Mouse (Mus musculus) forebrain, embryonic 15.5 days (tissue): Measurements from ENCODE around the gene Tnfaip2. TPM values are rescaled to one million over a fixed set of nuclear protein-coding genes. Genes with fewer than 3 reads are reported as not detected.

Experiments
- ATAC-seq: fragments of 200-750 bp; cut with Nextera tagmentation; replicated peaks from 2 replicates; pipeline ENCODE4 v1.8.0; 2017; ENCODE audit warnings: mild to moderate bottlenecking, moderate TSS enrichment, moderate library complexity
- H3K27ac ChIP-seq: fragments of 300-500 bp; sonication (generic); replicated peaks from 2 replicates; pipeline ENCODE4 v1.5.1; 2015; ENCODE audit warnings: mild to moderate bottlenecking, inconsistent platforms
- H3K27me3 ChIP-seq: fragments of 300-500 bp; sonication (generic); 2 replicates; pipeline ENCODE4 v1.6.1; 2015; ENCODE audit warnings: inconsistent platforms
- H3K36me3 ChIP-seq: fragments of 300-500 bp; sonication (generic); 2 replicates; pipeline ENCODE4 v1.6.1; 2015; ENCODE audit warnings: mild to moderate bottlenecking, inconsistent platforms
- H3K4me1 ChIP-seq: fragments of 300-500 bp; sonication (generic); 2 replicates; pipeline ENCODE4 v1.6.1; 2015; ENCODE audit warnings: inconsistent platforms
- H3K4me2 ChIP-seq: fragments of 300-500 bp; sonication (generic); replicated peaks from 2 replicates; pipeline ENCODE4 v1.6.1; 2015; ENCODE audit warnings: mild to moderate bottlenecking, inconsistent platforms
- H3K4me3 ChIP-seq: fragments of 300-500 bp; sonication (generic); 2 replicates; pipeline ENCODE4 v1.5.1; 2015; ENCODE audit warnings: mild to moderate bottlenecking, inconsistent platforms
- H3K9ac ChIP-seq: fragments of 300-500 bp; sonication (generic); replicated peaks from 2 replicates; pipeline ENCODE4 v1.6.1; 2015; ENCODE audit warnings: mild to moderate bottlenecking, inconsistent platforms
- H3K9me3 ChIP-seq: fragments of 300-500 bp; sonication (generic); 2 replicates; pipeline ENCODE4 v1.6.1; 2016; ENCODE audit warnings: inconsistent platforms
- WGBS: fragments of 180-500 bp; shearing (Covaris S2); methylation state at CpG from one replicate; pipeline ENCODE4 v1.1.7; 2015; ENCODE audit warnings: mixed read lengths; 5-methylcytosine and 5-hydroxymethylcytosine counted together
- polyA plus RNA-seq: library from polyadenylated mRNA; unstranded; fragments of >200 nt; fragmentation: Nextera tagmentation; extraction: Ambion mirVana; gene quantifications from 2 replicates; pipeline ENCODE4 v1.2.1, GENCODE M21; 2015

Gene Tnfaip2
- polyA plus RNA-seq, 1 experiment from 2014 or later: 0.51 TPM

DNA sequence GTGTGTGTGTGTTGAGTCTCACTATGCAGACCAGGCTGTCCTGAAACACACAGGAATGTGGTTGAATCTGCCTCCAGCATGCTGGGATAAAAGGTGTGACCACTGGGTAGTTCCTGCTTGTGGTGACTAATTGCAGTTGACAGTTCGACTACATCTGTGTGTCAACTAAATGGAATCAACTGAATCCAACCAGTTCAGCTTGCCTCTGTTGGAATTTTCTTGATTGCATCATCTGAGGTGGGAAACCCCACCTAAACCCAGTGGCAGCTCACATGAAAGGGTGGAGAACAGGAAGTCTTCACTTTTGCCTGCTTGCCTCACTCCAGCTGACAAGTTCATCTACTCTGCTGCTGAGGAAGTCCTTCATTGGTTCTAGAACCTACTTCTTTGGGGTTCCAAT is 28.9 kb downstream of the Tnfaip2 start:
- Histone ChIP-seq H3K36me3 (no peaks in the 10 kb centered on the region), H3K4me1 (peaks cover 16% of the 10 kb centered on the region), H3K27ac (no peak overlapping the region), H3K9ac (no peak overlapping the region), H3K4me2 (no peak overlapping the region), H3K4me3 (no peak overlapping the region), H3K9me3 (no peaks in the 10 kb centered on the region), H3K27me3 (no peaks in the 10 kb centered on the region)
- ATAC-seq: no peak
- 59% methylated on average over 1 of the region's 1 CpGs for WGBS

DNA sequence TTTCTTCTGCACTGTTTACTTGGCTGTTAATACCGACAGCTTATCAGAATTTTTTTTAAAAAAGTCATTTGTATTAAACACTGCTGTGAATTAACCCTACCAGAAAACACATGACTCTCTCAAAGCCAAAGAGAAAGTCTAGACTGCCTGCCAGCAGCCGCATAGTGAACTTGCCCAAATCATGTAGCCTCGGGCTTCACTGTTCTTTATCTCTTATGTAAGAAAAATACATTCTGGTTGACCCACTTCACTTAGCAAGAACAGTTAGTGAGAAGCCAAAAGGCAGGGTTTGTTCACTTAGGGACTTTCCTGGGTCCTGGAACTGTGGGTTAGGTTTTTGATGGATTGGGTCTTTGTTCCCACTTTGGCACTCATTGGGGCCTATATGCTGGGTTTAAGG is 29.5 kb downstream of the Tnfaip2 start:
- H3K36me3 ChIP-seq: no peaks in the 10 kb centered on the region
- 78% methylated on average over 3 of the region's 3 CpGs for WGBS
- no peak overlapping the region for H3K4me3 ChIP-seq
- H3K27ac ChIP-seq: no peak overlapping the region
- no peaks in the 10 kb centered on the region for H3K9me3 ChIP-seq
- H3K4me1 ChIP-seq: peaks cover 16% of the 10 kb centered on the region
- no peak for ATAC-seq
- no peak overlapping the region for H3K9ac ChIP-seq
- no peak overlapping the region for H3K4me2 ChIP-seq
- no peaks in the 10 kb centered on the region for H3K27me3 ChIP-seq

DNA sequence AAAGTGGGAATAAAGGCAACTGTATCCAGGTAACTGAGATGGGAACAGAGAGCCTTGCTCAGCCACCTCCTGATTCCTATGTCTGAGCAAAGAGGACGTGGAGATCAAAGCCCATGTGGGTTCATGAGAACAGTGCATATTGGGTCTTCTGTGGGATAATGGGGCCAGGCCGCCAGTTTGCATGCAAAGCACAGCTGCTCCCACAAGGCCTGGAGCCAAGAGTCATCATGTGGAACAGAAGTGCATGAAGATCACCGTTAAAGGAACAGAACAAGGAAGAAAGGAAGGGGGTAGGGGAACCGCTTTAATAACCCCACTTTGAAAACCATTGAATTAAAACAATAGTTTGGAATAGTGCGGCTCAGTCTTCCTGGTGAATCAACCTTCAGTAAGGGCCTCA is 30.6 kb downstream of the Tnfaip2 start:
- H3K9ac ChIP-seq: no peak overlapping the region
- no peaks in the 10 kb centered on the region for H3K27me3 ChIP-seq
- peaks cover 16% of the 10 kb centered on the region for H3K4me1 ChIP-seq
- H3K36me3 ChIP-seq: no peaks in the 10 kb centered on the region
- no peaks in the 10 kb centered on the region for H3K9me3 ChIP-seq
- ATAC-seq: no peak
- 40% methylated on average over 5 of the region's 5 CpGs for WGBS
- H3K4me2 ChIP-seq: no peak overlapping the region
- H3K4me3 ChIP-seq: no peak overlapping the region
- no peak overlapping the region for H3K27ac ChIP-seq

DNA sequence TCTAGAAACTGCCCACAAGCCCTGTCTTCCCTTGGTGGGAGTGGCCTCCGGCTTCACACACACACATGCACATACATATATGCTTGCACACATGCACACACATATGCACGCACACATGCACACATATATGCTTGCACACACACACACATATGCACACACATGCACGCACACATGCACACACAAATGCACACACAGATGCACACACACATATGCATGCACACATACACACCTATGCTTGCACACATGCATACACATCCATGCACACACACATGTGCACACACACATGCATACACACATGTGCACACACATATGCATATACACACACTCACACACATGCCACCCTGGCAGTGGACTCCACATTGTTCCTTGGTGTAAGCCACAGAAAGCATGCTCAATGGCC is 32.1 kb downstream of the Tnfaip2 start:
- no peaks in the 10 kb centered on the region for H3K9me3 ChIP-seq
- no peak for ATAC-seq
- H3K9ac ChIP-seq: no peak overlapping the region
- no peaks in the 10 kb centered on the region for H3K27me3 ChIP-seq
- 97% methylated on average over 3 of the region's 3 CpGs for WGBS
- H3K4me3 ChIP-seq: no peak overlapping the region
- no peak overlapping the region for H3K27ac ChIP-seq
- H3K4me2 ChIP-seq: no peak overlapping the region
- H3K4me1 ChIP-seq: peaks cover 16% of the 10 kb centered on the region
- no peaks in the 10 kb centered on the region for H3K36me3 ChIP-seq

DNA sequence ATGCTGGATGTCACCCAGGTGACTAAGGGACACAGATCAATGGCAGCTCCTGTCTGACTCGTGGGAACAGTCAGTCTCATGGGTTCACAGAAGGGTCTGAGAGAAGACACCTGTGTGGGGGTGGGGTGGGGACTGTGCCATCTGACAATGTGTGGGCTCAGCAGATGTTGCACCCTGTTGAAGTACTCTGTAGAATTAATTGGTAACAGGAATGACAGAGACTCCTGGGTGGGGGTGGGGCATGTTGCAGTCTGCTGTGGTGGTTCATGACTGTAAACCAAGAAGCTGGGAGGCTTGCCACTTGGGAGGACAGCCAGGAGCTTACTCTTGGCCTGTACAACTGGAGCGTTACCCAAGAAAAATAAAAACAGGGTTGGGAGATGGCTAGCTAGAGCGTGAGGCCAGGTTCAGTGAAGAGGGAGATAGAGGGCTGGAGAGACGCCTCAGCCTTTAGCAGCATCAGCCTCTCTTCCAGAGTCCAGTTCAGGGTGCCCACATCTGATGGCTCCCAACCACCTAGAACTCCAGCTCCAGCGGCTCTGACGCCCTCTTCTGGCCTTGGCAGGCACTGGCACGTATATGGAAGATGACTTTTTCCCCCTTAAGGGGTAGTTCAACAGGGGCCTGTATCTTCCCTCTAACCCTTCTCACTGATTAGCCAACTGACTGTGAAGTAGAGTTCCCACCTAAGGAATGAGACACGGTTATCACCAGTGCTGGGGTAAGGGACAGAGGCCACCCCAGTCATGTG is 32.8 kb downstream of the Tnfaip2 start:
- Histone ChIP-seq H3K9ac (no peak overlapping the region), H3K9me3 (no peaks in the 10 kb centered on the region), H3K4me2 (no peak overlapping the region), H3K4me1 (peaks cover 16% of the 10 kb centered on the region), H3K27me3 (no peaks in the 10 kb centered on the region), H3K27ac (no peak overlapping the region), H3K36me3 (no peaks in the 10 kb centered on the region), H3K4me3 (no peak overlapping the region)
- 0 out of 2 replicates have a peak, but pooled peaks have one; percentile 19 for ATAC-seq
- WGBS: 54% methylated on average over 8 of the region's 8 CpGs

DNA sequence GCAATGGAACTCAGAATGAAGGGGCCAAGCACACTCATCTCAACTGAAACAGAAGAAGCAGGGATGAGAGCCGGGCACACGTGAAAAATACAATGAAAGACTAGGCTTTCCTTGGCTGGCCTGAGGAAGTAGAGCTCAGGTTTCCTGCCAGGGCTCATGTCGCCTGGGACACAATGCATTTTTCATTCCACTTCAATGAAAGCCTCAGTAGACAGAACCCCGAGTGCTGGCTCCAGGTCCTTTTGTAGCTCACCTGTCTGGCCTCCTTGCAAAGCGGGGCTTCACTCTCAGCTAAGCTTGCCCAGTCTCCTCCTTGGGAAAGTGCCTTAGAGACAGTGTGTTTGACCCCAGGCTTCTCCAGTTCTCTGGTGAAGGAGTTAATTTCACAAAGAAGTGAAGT is 36.7 kb downstream of the Tnfaip2 start:
- no peak overlapping the region for H3K9ac ChIP-seq
- H3K4me1 ChIP-seq: peaks cover 10% of the 10 kb centered on the region
- no peaks in the 10 kb centered on the region for H3K9me3 ChIP-seq
- no peaks in the 10 kb centered on the region for H3K36me3 ChIP-seq
- 53% methylated on average over 5 of the region's 5 CpGs for WGBS
- no peak for ATAC-seq
- H3K27me3 ChIP-seq: peaks cover 13% of the 10 kb centered on the region
- H3K27ac ChIP-seq: no peak overlapping the region
- no peak overlapping the region for H3K4me2 ChIP-seq
- no peak overlapping the region for H3K4me3 ChIP-seq

DNA sequence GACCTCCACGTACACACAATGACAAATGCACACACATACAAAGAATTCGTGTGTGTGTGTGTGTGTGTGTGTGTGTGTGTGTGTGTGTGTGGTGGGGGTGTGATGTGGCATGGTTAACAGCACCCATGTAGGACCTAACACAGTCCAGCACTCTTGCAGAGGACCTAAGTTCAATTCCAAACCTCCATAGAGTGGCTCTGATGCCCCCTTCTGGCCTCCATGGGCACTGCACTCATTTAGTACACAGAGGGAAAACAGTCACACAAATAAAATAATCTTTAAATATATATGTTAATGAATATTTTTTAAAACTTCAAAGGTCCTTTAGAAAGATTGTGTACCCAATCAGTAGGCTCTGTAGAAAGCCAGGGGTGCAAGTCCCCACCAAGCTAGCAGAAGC is 37.6 kb downstream of the Tnfaip2 start:
- Histone ChIP-seq H3K4me1 (peaks cover 6% of the 10 kb centered on the region), H3K4me2 (no peak overlapping the region), H3K27me3 (peaks cover 23% of the 10 kb centered on the region), H3K4me3 (no peak overlapping the region), H3K9ac (no peak overlapping the region), H3K9me3 (no peaks in the 10 kb centered on the region), H3K27ac (no peak overlapping the region), H3K36me3 (no peaks in the 10 kb centered on the region)
- 73% methylated on average over 2 of the region's 2 CpGs for WGBS
- no peak for ATAC-seq

DNA sequence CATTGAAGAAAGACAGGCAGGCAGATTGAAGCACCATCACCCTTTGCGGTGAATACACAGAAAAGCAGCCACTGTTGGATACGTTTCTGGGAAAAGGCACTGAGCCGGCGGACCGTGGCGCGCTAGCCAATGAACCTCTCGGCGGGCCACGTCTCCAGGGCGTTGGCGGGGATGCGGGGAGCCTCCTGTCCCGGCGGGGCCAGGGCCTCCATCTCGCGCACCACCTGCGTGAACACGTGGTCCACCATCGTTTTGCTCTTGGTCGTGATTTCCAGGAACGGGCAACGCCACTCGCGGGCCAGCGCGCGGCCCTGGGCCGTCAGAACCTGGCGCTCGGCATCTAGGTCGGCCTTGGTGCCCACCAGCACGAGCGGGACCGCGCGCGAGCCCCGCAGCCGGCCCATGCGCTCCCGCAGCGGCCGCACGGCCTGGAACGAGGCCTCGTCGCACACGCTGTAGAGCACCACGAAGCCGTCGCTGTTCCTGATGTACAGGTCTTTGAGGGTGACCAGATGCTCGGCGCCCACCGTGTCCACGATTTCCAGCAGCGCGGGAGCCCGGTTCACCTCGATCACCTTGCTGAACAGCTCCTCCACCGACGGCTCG is 42.9 kb downstream of the Tnfaip2 start:
- peaks cover 64% of the 10 kb centered on the region for H3K27me3 ChIP-seq
- WGBS: under 1% methylated on average over 63 of the region's 63 CpGs

DNA sequence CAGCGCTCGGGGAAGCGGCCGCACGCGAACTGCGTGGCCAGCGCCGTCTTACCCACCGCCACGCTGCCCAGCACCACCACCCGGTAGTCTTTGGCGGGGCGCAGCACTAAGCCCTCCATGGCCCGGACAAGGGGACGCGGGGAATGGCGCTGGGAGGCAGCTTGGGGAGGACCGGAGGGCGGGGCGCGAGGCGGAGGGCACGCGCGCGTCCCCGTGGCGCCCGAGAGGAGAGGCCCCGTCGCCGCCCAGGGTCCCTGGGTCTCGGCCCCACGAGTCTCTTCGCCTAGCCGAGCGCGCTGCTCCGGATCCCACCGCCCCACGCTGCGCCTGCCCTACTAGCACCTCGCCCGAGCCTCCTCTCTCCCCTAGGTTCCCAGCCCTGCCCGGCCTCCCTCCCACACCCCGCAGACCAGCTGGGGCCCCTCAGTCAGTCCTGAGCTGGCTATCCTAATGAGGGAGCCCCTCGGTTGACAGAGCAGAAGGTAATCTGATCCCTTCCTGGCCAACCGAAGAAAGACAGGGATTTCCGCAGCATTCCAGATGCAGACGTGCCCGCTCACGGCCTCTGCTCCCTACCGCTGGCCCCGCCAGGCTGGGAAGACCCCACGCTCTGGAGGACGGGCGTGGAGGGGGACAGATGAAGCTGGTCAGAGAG is 43.5 kb downstream of the Tnfaip2 start, which contains the start of gene Gm266:
Gene Gm266, minus strand, starts transcription at position 172 of the 655 bp plus-strand sequence.
- no peaks in the 10 kb centered on the region for H3K36me3 ChIP-seq
- WGBS: under 1% methylated on average over 58 of the region's 58 CpGs
- peaks cover 64% of the 10 kb centered on the region for H3K27me3 ChIP-seq

More for the DNA sequence above, 42.9 kb downstream of the Tnfaip2 start:
- H3K4me2 ChIP-seq: peak overlapping the region; percentile 52
- H3K9ac ChIP-seq: peak overlapping the region; percentile 4; the same call in 1 of the 2 replicates
- peaks cover 18% of the 10 kb centered on the region for H3K4me1 ChIP-seq
- H3K4me3 ChIP-seq: peak overlapping the region; percentile 39
- H3K36me3 ChIP-seq: no peaks in the 10 kb centered on the region
- no peak for ATAC-seq
- no peak overlapping the region for H3K27ac ChIP-seq
- no peaks in the 10 kb centered on the region for H3K9me3 ChIP-seq

DNA sequence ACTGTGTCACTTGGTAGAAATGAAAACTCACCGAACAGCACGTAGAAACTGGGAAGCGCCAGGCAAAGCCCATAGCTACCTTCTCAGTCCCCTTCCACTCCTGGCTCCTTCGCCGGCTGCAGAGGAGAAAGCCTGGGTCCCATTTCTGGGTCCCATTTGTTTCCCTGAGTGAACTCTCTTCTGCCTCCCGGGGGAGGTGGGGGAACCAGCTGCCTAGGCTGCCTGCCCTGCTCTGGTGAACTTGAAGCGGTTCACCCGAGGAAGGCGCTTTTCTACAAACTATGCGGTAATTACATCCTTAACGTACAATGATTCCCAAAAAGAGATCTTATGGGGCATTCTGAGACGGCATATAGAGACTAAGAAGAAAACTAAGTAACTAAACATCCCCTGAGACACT is 44.2 kb downstream of the Tnfaip2 start:
- H3K27me3 ChIP-seq: peaks cover 64% of the 10 kb centered on the region
- H3K4me2 ChIP-seq: no peak overlapping the region; the same call in 1 of the 2 replicates

More for the DNA sequence above, 43.5 kb downstream of the Tnfaip2 start, which contains the start of gene Gm266:
- no peaks in the 10 kb centered on the region for H3K9me3 ChIP-seq
- peak within 1 kb of the TSS; percentile 39 for H3K4me3 ChIP-seq
- peaks cover 18% of the 10 kb centered on the region for H3K4me1 ChIP-seq
- H3K4me2 ChIP-seq: peak within 1 kb of the TSS; percentile 52
- no peak within 1 kb of the TSS for H3K27ac ChIP-seq
- H3K9ac ChIP-seq: peak within 1 kb of the TSS; percentile 4; the same call in 1 of the 2 replicates
- ATAC-seq: no peak

DNA sequence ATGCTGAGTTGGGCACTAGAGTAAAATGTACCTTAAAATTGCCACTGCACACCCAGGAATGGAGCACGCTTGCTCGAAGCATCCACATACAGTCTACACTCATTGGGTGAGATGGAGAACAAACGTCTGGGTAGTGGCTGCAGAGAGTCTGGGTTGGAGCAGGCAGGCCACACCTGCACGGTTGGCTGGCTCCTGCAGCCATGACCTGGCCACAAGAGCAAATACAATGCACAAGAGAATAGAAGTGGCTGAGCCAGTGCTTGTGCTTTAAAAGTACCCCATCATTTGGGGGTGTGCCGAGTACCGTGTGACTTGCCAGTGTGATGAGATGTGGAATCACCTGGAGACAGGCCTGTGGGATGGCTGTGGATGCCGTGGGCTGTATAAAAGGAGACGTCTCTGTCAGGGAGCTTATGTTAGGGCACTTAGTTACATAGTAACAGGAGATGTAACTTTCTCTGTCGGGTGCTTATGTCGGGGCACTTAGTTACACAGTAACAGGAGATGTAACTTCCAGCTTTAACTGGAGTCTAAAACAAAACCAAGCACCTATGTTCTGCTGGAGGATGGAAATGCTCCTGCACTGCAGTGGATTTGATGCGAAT is 47.1 kb downstream of the Tnfaip2 start:
- peaks cover 47% of the 10 kb centered on the region for H3K27me3 ChIP-seq

More for the DNA sequence above, 44.2 kb downstream of the Tnfaip2 start:
- Histone ChIP-seq H3K9me3 (no peaks in the 10 kb centered on the region), H3K4me1 (peaks cover 18% of the 10 kb centered on the region), H3K9ac (no peak overlapping the region), H3K27ac (no peak overlapping the region), H3K36me3 (no peaks in the 10 kb centered on the region), H3K4me3 (no peak overlapping the region)
- no peak for ATAC-seq
- WGBS: 5% methylated on average over 12 of the region's 12 CpGs

DNA sequence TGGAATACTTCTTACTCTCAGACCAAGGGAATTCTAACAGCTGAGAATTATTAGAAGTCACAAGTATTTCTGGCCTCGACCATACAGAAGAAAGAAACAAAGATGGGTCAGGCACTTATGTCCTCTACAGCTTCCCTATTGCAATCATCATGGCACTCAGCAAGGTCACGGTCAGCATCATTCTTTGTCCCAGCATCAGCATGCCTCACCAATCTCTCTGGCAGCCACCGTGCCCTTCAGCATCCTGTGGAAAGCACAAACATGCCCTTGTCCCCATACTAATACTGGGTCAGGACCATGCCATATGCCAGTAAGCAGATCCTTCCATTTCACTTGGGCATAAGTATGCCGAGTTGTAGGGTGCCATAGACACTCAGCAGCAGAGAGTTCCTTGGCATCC is 52.7 kb downstream of the Tnfaip2 start:
- no peak for ATAC-seq
- H3K27ac ChIP-seq: no peak overlapping the region
- WGBS: 77% methylated on average over 4 of the region's 4 CpGs

More for the DNA sequence above, 47.1 kb downstream of the Tnfaip2 start:
- ATAC-seq: no peak
- Histone ChIP-seq H3K36me3 (no peaks in the 10 kb centered on the region), H3K4me1 (peaks cover 18% of the 10 kb centered on the region), H3K9me3 (no peaks in the 10 kb centered on the region), H3K4me2 (no peak overlapping the region), H3K27ac (no peak overlapping the region), H3K4me3 (no peak overlapping the region), H3K9ac (no peak overlapping the region)
- WGBS: 83% methylated on average over 11 of the region's 11 CpGs

More for the DNA sequence above, 52.7 kb downstream of the Tnfaip2 start:
- H3K36me3 ChIP-seq: no peaks in the 10 kb centered on the region
- H3K4me1 ChIP-seq: no peaks in the 10 kb centered on the region
- H3K27me3 ChIP-seq: no peaks in the 10 kb centered on the region
- H3K4me3 ChIP-seq: no peak overlapping the region
- no peak overlapping the region for H3K9ac ChIP-seq
- H3K9me3 ChIP-seq: no peaks in the 10 kb centered on the region
- no peak overlapping the region for H3K4me2 ChIP-seq
